Mouse (Mus musculus) hindbrain, embryonic 11.5 days (tissue): ENCODE results near the gene Itpr1. TPM values are rescaled to one million over a fixed set of nuclear protein-coding genes. Genes with fewer than 3 reads are reported as not detected.

Experiments
- ATAC-seq: fragments of 200-750 bp; cut with Nextera tagmentation; 2 replicates; pipeline ENCODE4 v1.8.0; 2017; ENCODE audit warnings: mild to moderate bottlenecking, moderate TSS enrichment, moderate library complexity; ENCODE audit not compliant: low FRiP score
- DNase-seq: peaks from one replicate; pipeline ENCODE4 v3.0.0-alpha.2; 2015; ENCODE audit warnings: low spot score
- H3K27ac ChIP-seq: fragments of 300-500 bp; sonication (generic); 2 replicates; pipeline ENCODE4 v1.5.1; 2014; ENCODE audit warnings: mild to moderate bottlenecking, low read depth, low read length
- H3K27me3 ChIP-seq: fragments of 300-500 bp; sonication (generic); 2 replicates; pipeline ENCODE4 v1.6.1; 2014; ENCODE audit warnings: mild to moderate bottlenecking, low read length, moderate library complexity, mixed read lengths; ENCODE audit not compliant: control insufficient read depth, insufficient read depth
- H3K36me3 ChIP-seq: fragments of 300-500 bp; sonication (generic); 2 replicates; pipeline ENCODE4 v1.6.1; 2014; ENCODE audit warnings: mild to moderate bottlenecking, low read length, moderate library complexity, mixed read lengths; ENCODE audit not compliant: control insufficient read depth, insufficient read depth
- H3K4me1 ChIP-seq: fragments of 300-500 bp; sonication (generic); replicated peaks from 2 replicates; pipeline ENCODE4 v1.6.1; 2014; ENCODE audit warnings: low read length, mixed read lengths; ENCODE audit not compliant: control insufficient read depth, insufficient read depth
- H3K4me2 ChIP-seq: fragments of 300-500 bp; sonication (generic); replicated peaks from 2 replicates; pipeline ENCODE4 v1.6.1; 2014; ENCODE audit warnings: mild to moderate bottlenecking, low read depth, low read length
- H3K4me3 ChIP-seq: fragments of 300-500 bp; sonication (generic); 2 replicates; pipeline ENCODE4 v1.5.1; 2014; ENCODE audit warnings: low read depth, low read length
- H3K9ac ChIP-seq: fragments of 300-500 bp; sonication (generic); 2 replicates; pipeline ENCODE4 v1.6.1; 2014; ENCODE audit warnings: low read depth, low read length
- H3K9me3 ChIP-seq: fragments of 300-500 bp; sonication (generic); 2 replicates; pipeline ENCODE4 v1.6.1; 2016; ENCODE audit warnings: low read length; ENCODE audit not compliant: control insufficient read depth
- WGBS: fragments of 180-500 bp; shearing (Covaris S2); extraction: QIAGEN DNeasy Blood & Tissue Kit; methylation state at CpG from one replicate; pipeline ENCODE4 v1.1.7; 2014; 5-methylcytosine and 5-hydroxymethylcytosine counted together
- polyA plus RNA-seq: library from polyadenylated mRNA; unstranded; fragments of >200 nt; fragmentation: Nextera tagmentation; extraction: Ambion mirVana; gene quantifications from 2 replicates; pipeline ENCODE4 v1.2.1, GENCODE M21; 2014

Itpr1 gene
- polyA plus RNA-seq, 1 experiment from 2014 or later, result 9.6 TPM

DNA sequence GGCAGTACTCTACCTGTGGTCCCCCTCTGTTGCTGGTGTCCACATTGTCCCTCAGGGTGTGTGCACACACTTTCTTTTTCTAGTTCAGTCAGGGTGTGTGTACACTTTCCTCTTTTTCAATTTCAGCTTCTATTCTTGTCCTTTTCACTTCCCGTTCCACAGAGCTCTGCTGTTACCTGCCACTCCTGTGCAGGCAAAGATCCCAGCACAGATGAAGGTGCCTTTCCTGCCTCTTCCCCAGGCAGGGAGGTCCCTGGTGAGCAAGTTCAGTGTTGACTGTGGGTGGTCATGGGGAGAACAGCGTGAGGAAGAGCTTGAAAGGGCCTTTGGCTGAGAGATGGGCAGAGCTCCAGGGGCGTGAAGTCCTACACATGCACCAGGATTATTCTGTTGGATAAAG lies 76.1 kb downstream of the Itpr1 start:
- Histone ChIP-seq H3K9ac (no peak overlapping the region), H3K4me3 (no peak overlapping the region), H3K27me3 (no peaks in the 10 kb centered on the region), H3K27ac (no peak overlapping the region), H3K4me2 (no peak overlapping the region), H3K9me3 (no peaks in the 10 kb centered on the region), H3K36me3 (no peaks in the 10 kb centered on the region), H3K4me1 (no peaks in the 10 kb centered on the region)
- ATAC-seq (no peak), DNase-seq (no peak)
- 75% methylated on average over 3 of the region's 3 CpGs for whole genome bisulfite sequencing

DNA sequence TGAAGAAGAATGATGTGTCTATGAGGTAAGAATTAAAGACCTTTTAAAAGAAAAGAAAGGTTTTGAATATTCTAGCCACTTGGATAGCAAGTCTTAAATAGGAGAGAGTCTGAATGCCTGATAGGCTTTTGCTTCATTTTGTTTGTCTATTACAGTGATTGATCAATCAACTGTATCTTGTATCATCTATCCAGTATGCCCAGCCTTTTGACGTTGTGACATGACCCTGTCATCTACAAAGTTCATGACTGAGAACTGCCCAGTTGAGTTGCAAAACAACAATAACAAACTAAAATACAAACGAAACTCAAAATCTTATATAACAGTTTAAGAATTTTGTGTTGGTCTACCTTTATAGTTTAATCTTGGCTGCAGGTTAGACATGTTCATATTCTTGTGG lies 78.1 kb downstream of the Itpr1 start:
- Histone ChIP-seq H3K4me1 (no peaks in the 10 kb centered on the region), H3K27ac (no peak overlapping the region), H3K4me2 (no peak overlapping the region), H3K27me3 (no peaks in the 10 kb centered on the region), H3K9me3 (no peaks in the 10 kb centered on the region), H3K36me3 (no peaks in the 10 kb centered on the region), H3K9ac (no peak overlapping the region), H3K4me3 (no peak overlapping the region)
- DNase-seq (no peak), ATAC-seq (no peak)
- WGBS, result 81% methylated on average over 2 of the region's 2 CpGs

DNA sequence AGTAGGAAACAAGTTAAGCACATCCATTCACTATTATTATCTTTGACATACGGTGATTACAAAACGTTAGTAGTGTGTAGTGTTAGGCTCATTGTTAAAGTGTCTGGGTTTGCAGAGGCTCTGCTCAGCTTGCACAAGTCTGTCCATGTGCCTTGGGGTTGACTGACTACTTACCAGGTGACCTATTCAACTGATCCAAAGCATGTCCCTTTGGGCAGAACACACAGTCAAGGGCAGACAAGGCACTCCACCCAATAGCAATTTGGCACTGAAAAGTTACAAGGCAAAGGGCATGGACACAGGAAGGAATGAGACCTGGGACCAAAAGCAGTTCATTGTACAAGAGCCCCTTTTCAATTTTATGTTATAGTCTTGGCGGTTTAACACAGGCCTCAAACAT lies 78.7 kb downstream of the Itpr1 start:
- no peaks in the 10 kb centered on the region for H3K27me3 ChIP-seq
- H3K4me3 ChIP-seq, result no peak overlapping the region
- H3K4me2 ChIP-seq, result no peak overlapping the region
- H3K4me1 ChIP-seq, result no peaks in the 10 kb centered on the region
- WGBS, result 93% methylated on average over 3 of the region's 3 CpGs
- H3K27ac ChIP-seq, result no peak overlapping the region
- H3K36me3 ChIP-seq, result no peaks in the 10 kb centered on the region
- H3K9me3 ChIP-seq, result no peaks in the 10 kb centered on the region
- ATAC-seq, result no peak
- no peak overlapping the region for H3K9ac ChIP-seq
- DNase-seq, result no peak

DNA sequence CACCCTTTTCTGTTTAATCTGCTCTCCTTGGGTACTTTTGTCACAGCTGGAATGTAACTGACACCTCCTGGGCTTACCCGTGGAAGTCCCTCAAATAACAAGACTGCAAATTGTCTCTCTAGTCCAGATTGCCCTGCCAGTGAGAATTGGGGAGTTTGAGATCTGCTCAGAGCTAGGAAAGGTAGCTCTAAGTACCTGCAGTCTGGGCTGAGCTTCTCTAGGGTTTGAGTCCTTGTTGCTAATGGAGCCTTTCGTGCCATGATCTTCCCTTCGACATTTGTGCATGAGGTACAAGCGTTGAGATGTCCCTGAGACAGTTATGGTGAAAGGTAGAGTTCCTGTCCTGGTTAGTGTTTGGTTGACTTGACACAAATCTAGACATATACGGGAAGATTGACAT lies 89.0 kb downstream of the Itpr1 start:
- Histone ChIP-seq H3K4me1 (no peaks in the 10 kb centered on the region), H3K4me2 (no peak overlapping the region), H3K9me3 (no peaks in the 10 kb centered on the region), H3K4me3 (no peak overlapping the region), H3K9ac (no peak overlapping the region), H3K36me3 (no peaks in the 10 kb centered on the region), H3K27me3 (no peaks in the 10 kb centered on the region), H3K27ac (no peak overlapping the region)
- 87% methylated on average over 5 of the region's 5 CpGs for WGBS
- no peak for DNase-seq
- ATAC-seq, result no peak

DNA sequence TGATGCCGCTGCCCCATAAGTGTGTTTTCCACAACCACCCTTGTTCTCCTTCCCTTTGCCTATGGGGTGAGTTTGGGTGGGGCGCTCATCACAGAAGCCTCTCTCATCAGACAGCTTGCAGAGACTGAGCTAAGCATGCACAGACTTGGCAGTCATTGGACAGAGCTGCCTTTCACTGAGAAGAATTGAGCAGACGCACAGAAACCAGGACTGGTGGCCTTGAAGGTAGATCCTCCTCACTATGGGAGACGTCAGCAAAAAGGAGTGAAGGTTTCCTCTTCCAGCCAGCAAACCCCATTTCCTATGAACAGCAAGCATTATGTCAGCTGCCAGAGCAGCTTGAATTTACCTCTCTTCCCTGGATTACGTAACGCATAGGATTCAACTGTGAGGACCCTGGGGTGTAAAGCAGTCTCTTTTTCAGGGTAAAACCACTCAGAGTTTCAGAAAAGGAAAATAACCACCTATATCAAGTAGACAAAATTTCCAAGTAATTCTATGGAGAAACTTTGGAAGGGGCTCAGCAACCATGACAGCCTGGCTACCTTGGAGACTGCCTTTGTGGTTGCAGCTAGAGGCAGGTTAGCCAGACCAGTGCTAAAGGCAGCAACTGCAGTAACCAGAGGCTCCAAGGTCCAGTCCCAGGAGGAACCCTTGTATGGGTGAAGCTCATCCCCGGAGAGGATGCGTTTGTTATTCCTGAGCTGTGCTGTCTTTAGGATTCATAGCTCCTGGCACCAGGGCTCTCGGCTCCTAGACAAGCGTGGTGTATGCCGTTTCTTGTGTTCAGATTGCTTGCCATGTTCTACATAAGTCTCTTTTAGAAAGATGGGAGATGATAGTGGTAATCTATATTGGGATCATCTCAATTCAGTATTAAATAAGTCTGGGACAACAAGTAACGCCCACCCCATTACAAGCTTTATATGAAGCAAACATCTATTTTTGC lies 91.0 kb downstream of the Itpr1 start:
- no peaks in the 10 kb centered on the region for H3K9me3 ChIP-seq
- no peaks in the 10 kb centered on the region for H3K27me3 ChIP-seq
- no peak for ATAC-seq
- no peak overlapping the region for H3K9ac ChIP-seq
- H3K4me1 ChIP-seq, result no peaks in the 10 kb centered on the region
- DNase-seq, result no peak
- 89% methylated on average over 12 of the region's 12 CpGs for WGBS
- H3K4me2 ChIP-seq, result no peak overlapping the region
- H3K36me3 ChIP-seq, result no peaks in the 10 kb centered on the region
- no peak overlapping the region for H3K27ac ChIP-seq
- no peak overlapping the region for H3K4me3 ChIP-seq

DNA sequence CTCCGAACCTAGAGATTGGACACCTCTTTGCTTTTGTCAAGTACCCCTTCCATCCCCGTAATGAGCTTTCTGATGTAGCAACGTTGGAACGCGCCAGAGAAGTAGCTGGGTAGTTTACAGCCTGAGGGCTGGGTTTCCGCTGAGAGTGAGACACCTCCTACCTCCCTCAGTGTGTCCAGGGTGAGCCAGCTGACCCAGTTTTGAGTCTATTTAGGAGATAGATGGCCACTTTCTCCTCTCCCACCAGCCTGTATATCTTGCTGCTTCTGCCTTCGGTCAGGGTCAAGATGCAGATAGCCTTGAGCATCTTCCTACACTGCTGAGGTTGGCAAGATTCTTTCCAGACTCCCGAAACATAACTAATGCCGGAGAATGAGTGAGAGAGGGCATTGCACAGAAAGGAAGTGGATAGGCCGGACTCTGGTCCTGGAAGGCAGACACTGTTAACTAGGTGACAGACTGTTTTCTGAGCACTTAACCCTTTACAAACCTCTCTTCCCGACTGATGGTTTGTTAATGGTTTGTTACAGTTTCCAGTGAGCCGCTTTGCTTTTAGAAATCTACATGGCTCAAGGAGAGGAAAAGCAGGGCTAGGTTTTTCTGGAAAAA lies 92.4 kb downstream of the Itpr1 start:
- Histone ChIP-seq H3K4me3 (no peak overlapping the region), H3K27me3 (no peaks in the 10 kb centered on the region), H3K9ac (no peak overlapping the region), H3K4me2 (no peak overlapping the region), H3K27ac (no peak overlapping the region), H3K9me3 (no peaks in the 10 kb centered on the region), H3K4me1 (no peaks in the 10 kb centered on the region; the same call in 1 of the 2 replicates), H3K36me3 (no peaks in the 10 kb centered on the region)
- no peak for DNase-seq
- ATAC-seq, result no peak
- WGBS, result 73% methylated on average over 12 of the region's 12 CpGs

DNA sequence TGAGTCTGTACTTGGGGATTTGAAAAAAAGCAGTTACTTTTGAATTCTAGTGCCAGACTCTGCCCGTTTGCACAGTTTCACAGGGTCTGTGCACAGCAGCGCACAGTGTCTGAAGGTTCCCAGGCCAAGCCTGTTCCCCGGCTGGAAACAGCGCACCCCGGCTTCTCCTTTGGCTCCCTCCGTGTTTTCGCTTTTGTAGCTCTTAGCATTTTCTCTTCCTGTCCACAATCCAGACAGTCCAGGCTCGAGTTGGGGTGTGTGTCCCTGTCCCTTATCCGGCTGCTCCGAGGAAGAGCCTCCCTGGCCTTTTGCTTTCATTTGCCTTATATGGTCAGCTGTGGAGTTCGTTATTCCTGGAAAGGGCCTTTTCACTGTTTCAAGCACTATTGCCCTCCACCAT lies 93.3 kb downstream of the Itpr1 start:
- Histone ChIP-seq H3K27ac (no peak overlapping the region), H3K9me3 (no peaks in the 10 kb centered on the region), H3K4me3 (no peak overlapping the region), H3K36me3 (no peaks in the 10 kb centered on the region), H3K4me2 (no peak overlapping the region), H3K27me3 (no peaks in the 10 kb centered on the region), H3K9ac (no peak overlapping the region), H3K4me1 (no peaks in the 10 kb centered on the region; the same call in 1 of the 2 replicates)
- no peak for DNase-seq
- WGBS, result 72% methylated on average over 11 of the region's 11 CpGs
- no peak for ATAC-seq

DNA sequence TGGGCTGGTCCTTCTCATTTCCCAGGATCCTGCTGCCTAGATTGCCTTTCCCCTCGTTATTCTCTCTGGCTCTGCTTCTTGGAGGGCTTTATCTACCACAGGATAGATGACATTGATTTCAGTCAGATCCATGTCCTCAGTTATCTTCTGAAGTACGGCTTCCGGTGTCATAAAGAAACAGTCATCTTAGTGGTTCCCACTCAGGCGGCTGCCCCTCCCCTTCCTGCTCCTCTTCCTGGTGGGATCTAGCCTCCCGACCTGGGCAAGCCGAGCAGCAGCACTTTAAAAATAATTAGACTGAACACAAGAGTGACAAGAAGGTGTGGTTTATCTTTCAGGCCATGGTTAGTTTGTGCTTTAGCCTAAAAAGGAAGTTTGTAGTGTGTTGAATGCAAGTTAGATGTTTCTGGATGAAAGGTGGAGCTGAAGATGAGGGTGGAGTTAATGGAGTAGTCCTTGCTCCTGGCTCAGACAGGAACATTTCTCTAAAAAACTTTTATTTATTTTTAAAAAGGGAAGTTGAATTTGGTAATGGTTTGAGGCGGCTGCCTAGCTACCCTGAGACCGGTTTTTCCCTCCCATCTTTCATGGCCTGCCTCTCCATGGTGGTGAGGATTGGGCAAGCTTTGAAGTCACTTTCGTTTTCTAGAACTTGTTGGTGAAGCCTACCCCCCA lies 94.2 kb downstream of the Itpr1 start:
- Histone ChIP-seq H3K36me3 (no peaks in the 10 kb centered on the region), H3K9me3 (no peaks in the 10 kb centered on the region), H3K4me2 (no peak overlapping the region), H3K4me1 (no peaks in the 10 kb centered on the region; the same call in 1 of the 2 replicates), H3K27ac (no peak overlapping the region), H3K4me3 (no peak overlapping the region), H3K27me3 (no peaks in the 10 kb centered on the region), H3K9ac (no peak overlapping the region)
- no peak for DNase-seq
- 73% methylated on average over 9 of the region's 9 CpGs for WGBS
- ATAC-seq, result no peak
